Mouse (Mus musculus) embryonic stem cell, embryonic (primary cell): ENCODE data around the gene Iqsec1.

Source experiments
- CTCF ChIA-PET, 4 experiments: fragments of 300-600 bp in 2 of 4; fragments of 350-600 bp in 2 of 4; sonication (Branson Sonifier 250); formaldehyde crosslinking; loops; one replicate each; lab custom pipeline; 2022; ENCODE audit warnings: inconsistent platforms in 2 of 4; lab: Charles Lee
- POLR2A ChIA-PET, 4 experiments: fragments of 300-600 bp in 2 of 4; fragments of 350-600 bp in 2 of 4; sonication (Branson Sonifier 250); formaldehyde crosslinking; loops; one replicate each; lab custom pipeline; 2022; ENCODE audit warnings: antibody characterized with exemption in 4 of 4, inconsistent platforms in 1 of 4; lab: Charles Lee

Gene Iqsec1

DNA sequence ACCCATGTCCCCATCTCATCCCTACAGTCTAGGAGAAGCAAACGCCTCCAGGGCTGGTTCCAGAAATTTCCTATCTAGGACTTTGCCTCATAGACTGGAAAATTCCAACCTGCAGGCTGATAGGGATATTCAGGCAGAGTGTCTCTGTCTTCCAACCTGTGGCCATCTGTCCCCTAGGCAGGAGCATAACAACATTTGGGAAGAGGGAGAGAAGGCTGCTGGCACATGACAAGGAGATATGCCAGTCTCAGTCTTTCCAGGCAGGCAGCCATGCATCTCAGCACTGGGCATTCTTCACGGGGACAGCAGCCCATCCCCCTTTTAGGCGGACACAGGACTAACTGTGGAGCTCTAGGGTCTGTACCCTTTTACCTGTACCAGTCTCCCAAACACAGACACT is 176.4 kb downstream of the Iqsec1 start:
- ChIA-PET POLR2A (no interaction called here), CTCF (no interaction called here)

DNA sequence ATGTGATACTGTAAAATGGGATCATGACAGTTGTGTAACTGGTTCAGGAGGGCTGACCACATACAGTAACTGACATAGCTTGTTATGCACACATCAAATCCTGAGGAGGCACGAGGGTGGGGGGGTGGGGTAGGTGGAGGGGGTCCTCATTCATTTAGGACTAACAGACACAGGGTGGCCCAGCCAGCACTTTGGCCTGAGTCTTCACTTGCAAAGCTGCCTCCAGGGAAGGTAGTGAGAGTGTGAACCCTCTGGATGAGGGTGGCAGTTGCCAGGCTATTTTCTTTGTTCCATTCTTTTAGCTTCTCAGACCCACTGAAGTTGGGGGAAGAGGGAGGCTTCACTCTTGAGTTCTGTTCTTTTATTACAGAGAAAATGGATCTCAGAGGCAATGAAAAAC is 177.9 kb downstream of the Iqsec1 start:
- ChIA-PET POLR2A (interaction anchor here in 2 of 4 experiments (0.6 to 1.3 kb wide), 2 partner anchors 9 to 1579 kb away, joined by 3 to 6 read pairs; no protein-coding TSS in a partner anchor), CTCF (no interaction called here)

GRCm38 (mm10) chr6:90809960-90810362 is 178.5 kb downstream of the Iqsec1 start:
- ChIA-PET CTCF (interaction anchor here in 1 of 4 experiments (2.0 kb wide), 1 partner anchor 9 kb away, joined by 6 read pairs; no protein-coding TSS in a partner anchor), POLR2A (no interaction called here)

GRCm38 (mm10) chr6:90809077-90809840 is 179.2 kb downstream of the Iqsec1 start:
- ChIA-PET CTCF (interaction anchor here in 3 of 4 experiments (0.9 to 2.0 kb wide), 6 partner anchors 9 to 347 kb away, joined by 3 to 6 read pairs (median 3); partner anchors contain the start of gene Hdac11 (in 1 of the 3)), POLR2A (interaction anchor here in 2 of 4 experiments (0.5 to 0.9 kb wide), 2 partner anchors 209 to 1481 kb away, joined by 3 read pairs; no protein-coding TSS in a partner anchor)

GRCm38 (mm10) chr6:90808544-90808943 is 179.9 kb downstream of the Iqsec1 start:
- ChIA-PET CTCF (interaction anchor here in 3 of 4 experiments (0.9 to 2.0 kb wide), 7 partner anchors 10 to 348 kb away, joined by 3 to 6 read pairs (median 3); partner anchors contain the start of gene Hdac11 (in 1 of the 3)), POLR2A (interaction anchor here in 1 of 4 experiments (0.5 to 0.9 kb wide), 2 partner anchors 208 to 967 kb away, joined by 3 to 4 read pairs; no protein-coding TSS in a partner anchor)

- CTCF ChIA-PET, result interaction anchor here in 3 of 4 experiments (0.9 to 2.0 kb wide), 7 partner anchors 11 to 348 kb away, joined by 3 to 6 read pairs (median 3); partner anchors contain the start of gene Hdac11 (in 1 of the 3)
- POLR2A ChIA-PET, result interaction anchor here in 1 of 4 experiments (0.5 kb wide), 1 partner anchor 968 kb away, joined by 4 read pairs; no protein-coding TSS in a partner anchor
Observed at GRCm38 (mm10) chr6:90808134-90808533, 180.4 kb downstream of the Iqsec1 start.

- POLR2A ChIA-PET, result no interaction called here
- CTCF ChIA-PET, result interaction anchor here in 2 of 4 experiments (0.6 to 1.6 kb wide), 5 partner anchors 11 to 201 kb away, joined by 3 to 5 read pairs (median 4); no protein-coding TSS in a partner anchor
Observed at GRCm38 (mm10) chr6:90807581-90807980, 180.9 kb downstream of the Iqsec1 start.

DNA sequence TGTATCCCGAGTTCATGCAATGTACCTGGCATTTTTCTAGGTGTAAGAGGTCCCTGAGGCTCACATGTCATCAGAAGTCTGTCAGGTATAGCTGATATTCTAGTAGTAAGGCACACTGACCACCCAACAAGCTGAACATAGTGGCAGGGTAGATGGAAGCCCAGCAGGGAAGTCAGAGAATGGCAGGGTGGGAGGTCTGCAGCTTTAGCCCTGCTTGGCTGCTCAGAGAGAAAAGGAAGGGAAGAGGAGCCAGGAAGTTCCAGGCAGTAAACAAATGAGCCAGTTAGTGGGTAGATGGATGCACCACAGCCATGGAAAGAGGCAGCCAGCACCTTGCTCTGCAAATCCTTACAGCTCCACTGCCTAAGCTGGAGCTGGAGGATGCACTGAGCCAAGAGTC is 181.7 kb downstream of the Iqsec1 start:
- CTCF ChIA-PET, result interaction anchor here in 1 of 4 experiments (1.1 to 1.5 kb wide), 2 partner anchors 12 to 69 kb away, joined by 4 to 5 read pairs; no protein-coding TSS in a partner anchor
- POLR2A ChIA-PET, result no interaction called here

DNA sequence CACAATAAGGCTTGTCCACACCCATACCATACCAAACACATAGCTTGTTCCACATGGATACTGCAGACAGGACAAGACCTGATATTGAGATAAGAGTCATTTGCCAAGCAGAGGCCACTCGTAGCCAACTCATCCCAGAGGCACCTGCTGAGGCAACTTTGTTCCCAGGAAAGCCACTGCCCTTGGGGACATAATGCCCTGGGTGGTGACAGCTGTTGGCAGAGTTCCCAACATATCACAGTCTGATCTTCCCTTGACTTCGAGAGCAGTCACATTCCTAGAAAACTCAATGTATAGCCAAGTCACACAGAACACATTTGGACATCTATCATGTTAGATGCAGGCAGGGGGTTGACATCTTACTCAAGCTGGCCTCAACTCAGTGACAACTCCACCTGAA is 183.4 kb downstream of the Iqsec1 start:
- POLR2A ChIA-PET, result no interaction called here

DNA sequence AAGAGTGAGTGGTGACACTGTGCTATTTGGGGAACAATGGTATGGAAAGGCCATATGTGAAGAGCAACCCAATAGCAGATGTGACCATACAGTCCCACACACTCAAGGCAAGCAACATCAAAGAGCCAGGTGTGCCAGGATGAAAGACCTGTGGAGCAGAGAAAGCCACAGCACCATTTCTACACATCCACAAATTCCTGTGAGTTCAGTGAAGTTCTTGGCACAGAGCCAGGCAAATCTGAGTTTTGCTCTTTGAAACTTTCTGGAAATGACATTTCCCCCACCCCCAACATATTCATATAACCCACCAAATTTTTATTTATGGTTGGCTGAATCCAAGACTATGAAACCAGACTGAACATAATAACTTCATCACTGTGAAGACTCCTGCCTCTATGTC is 183.8 kb downstream of the Iqsec1 start:
- POLR2A ChIA-PET, result interaction anchor here in 1 of 4 experiments (1.1 kb wide), 1 partner anchor 53 kb away, joined by 3 read pairs; no protein-coding TSS in a partner anchor
- CTCF ChIA-PET, result no interaction called here

More for the DNA sequence above, 183.4 kb downstream of the Iqsec1 start:
- CTCF ChIA-PET, result interaction anchor here in 1 of 4 experiments (1.0 kb wide), 1 partner anchor 68 kb away, joined by 3 read pairs; no protein-coding TSS in a partner anchor

GRCm38 (mm10) chr6:90802604-90803003 is 185.9 kb downstream of the Iqsec1 start:
- ChIA-PET POLR2A (no interaction called here), CTCF (interaction anchor here in 2 of 4 experiments (0.9 to 1.6 kb wide), 3 partner anchors 16 to 195 kb away, joined by 3 to 6 read pairs (median 3); no protein-coding TSS in a partner anchor)

- CTCF ChIA-PET, result interaction anchor here in 1 of 4 experiments (0.9 to 1.6 kb wide), 2 partner anchors 17 to 195 kb away, joined by 3 to 6 read pairs; no protein-coding TSS in a partner anchor
- POLR2A ChIA-PET, result no interaction called here
Observed at GRCm38 (mm10) chr6:90802058-90802457, 186.4 kb downstream of the Iqsec1 start.

DNA sequence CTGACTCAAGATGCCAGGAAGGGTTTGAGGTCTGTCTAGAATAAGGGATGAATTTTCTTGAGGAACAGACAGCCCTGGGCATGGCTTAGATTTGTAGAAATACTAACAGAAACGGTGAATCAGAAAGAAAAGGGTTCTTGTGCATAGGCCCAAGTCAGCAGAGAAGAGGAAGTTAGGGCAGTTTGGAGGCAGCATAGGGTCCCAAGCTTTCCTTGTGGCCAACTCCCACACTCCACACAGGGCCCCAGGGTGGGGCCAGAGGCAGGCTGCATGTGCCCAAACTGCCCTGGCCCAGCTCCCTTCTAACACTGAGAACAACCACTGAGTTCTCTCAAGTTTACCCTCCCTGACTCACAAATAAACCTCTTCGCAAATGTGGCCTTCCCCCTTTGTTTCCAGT is 187.7 kb downstream of the Iqsec1 start:
- POLR2A ChIA-PET, result no interaction called here
- CTCF ChIA-PET, result no interaction called here

DNA sequence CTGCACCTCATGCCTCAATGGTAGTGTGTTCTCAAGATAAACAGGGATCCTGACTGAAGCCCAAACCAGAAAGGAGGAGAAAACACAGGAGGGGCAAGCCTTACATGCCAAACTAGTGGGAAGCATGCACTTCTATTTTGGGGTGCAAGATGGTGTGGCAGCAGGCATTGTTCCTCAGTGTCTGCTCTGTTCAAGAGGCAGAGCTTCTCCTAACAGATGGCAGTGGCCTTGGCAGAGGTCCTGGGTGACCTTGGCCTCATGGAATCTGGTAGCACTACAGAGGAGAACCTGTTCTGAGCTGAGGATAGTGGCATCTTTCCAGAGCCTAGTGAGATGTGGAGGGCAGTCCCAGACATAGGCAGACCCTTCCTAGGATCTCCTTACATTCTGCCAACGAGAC is 189.4 kb downstream of the Iqsec1 start:
- CTCF ChIA-PET, result interaction anchor here (0.7 to 2.3 kb wide), 5 partner anchors 19 to 388 kb away, joined by 3 to 17 read pairs (median 8); no protein-coding TSS in a partner anchor
- POLR2A ChIA-PET, result interaction anchor here in 2 of 4 experiments (0.6 to 0.7 kb wide), 3 partner anchors 28 to 279 kb away, joined by 3 read pairs; no protein-coding TSS in a partner anchor

GRCm38 (mm10) chr6:90798201-90798600 is 190.3 kb downstream of the Iqsec1 start:
- CTCF ChIA-PET, result interaction anchor here in 3 of 4 experiments (0.9 to 2.3 kb wide), 3 partner anchors 61 kb away, joined by 3 to 14 read pairs (median 5); no protein-coding TSS in a partner anchor
- POLR2A ChIA-PET, result no interaction called here

- CTCF ChIA-PET, result interaction anchor here in 1 of 4 experiments (0.9 kb wide), 1 partner anchor 484 kb away, joined by 3 read pairs; no protein-coding TSS in a partner anchor
- POLR2A ChIA-PET, result interaction anchor here in 1 of 4 experiments (2.2 kb wide), 1 partner anchor 12 kb away, joined by 6 read pairs; no protein-coding TSS in a partner anchor
Observed at GRCm38 (mm10) chr6:90796902-90797596, 191.4 kb downstream of the Iqsec1 start.

GRCm38 (mm10) chr6:90790901-90791300 is 197.6 kb downstream of the Iqsec1 start:
- POLR2A ChIA-PET, result no interaction called here
- CTCF ChIA-PET, result no interaction called here

GRCm38 (mm10) chr6:90789520-90789919 is 199.0 kb downstream of the Iqsec1 start:
- CTCF ChIA-PET, result no interaction called here
- POLR2A ChIA-PET, result no interaction called here
